Mouse (Mus musculus) ES-E14 (cell line): ENCODE measurements at regions not wholly inside any gene's neighbourhood (a gene's known extent, or its start where the extent isn't known, plus 50 kb on each side); places are given as distances from the start of the nearest gene placed in this dataset.

Experiments used
- DNase-seq: peaks from one replicate; pipeline ENCODE4 v3.0.0-alpha.2; 2013; ENCODE audit warnings: low read depth, low spot score
- H3K27ac ChIP-seq: 2 replicates; pipeline ENCODE4 v1.5.1; 2012; ENCODE audit warnings: low read depth, mild to moderate bottlenecking, low read length, moderate library complexity, mixed read lengths; ENCODE audit not compliant: poor library complexity, insufficient read depth, severe bottlenecking
- H3K36me3 ChIP-seq: 2 replicates; pipeline ENCODE4 v1.6.1; 2012; ENCODE audit warnings: mild to moderate bottlenecking, low read length, moderate library complexity, mixed read lengths; ENCODE audit not compliant: control insufficient read depth, poor library complexity, insufficient read depth, severe bottlenecking
- H3K4me1 ChIP-seq, 2 experiments: fragments of 150-350 bp in 1 of 2; sonication (generic) in 1 of 2; 2 replicates each; pipeline ENCODE4 v1.6.1; 2012; ENCODE audit warnings: low read length in 2 of 2, mild to moderate bottlenecking in 1 of 2, mixed read lengths in 1 of 2; ENCODE audit not compliant: control insufficient read depth in 2 of 2, insufficient read depth in 2 of 2, poor library complexity in 1 of 2
- H3K4me3 ChIP-seq, 2 experiments: fragments of 150-350 bp in 1 of 2; sonication (generic) in 1 of 2; 2 replicates each; pipeline ENCODE4 v1.5.1; 2012; ENCODE audit warnings: low read length in 2 of 2, low read depth in 1 of 2, mild to moderate bottlenecking in 1 of 2, mixed read lengths in 1 of 2; ENCODE audit not compliant: insufficient read depth in 1 of 2, poor library complexity in 1 of 2, severe bottlenecking in 1 of 2
- H3K9ac ChIP-seq: 2 replicates; pipeline ENCODE4 v1.6.1; 2012; ENCODE audit warnings: low read depth, mild to moderate bottlenecking, low read length, mixed read lengths; ENCODE audit not compliant: poor library complexity, insufficient read depth, severe bottlenecking
- H3K9me3 ChIP-seq: fragments of 150-350 bp; sonication (generic); 2 replicates; pipeline ENCODE4 v1.6.1; 2012; ENCODE audit warnings: low read depth, mild to moderate bottlenecking, low read length; ENCODE audit not compliant: control insufficient read depth, insufficient read depth
- CHD2 ChIP-seq: IDR thresholded peaks from 2 replicates; pipeline ENCODE4 v1.6.1; 2014; ENCODE audit warnings: mild to moderate bottlenecking, low read depth, low read length, inconsistent platforms
- HCFC1 ChIP-seq: IDR thresholded peaks from 2 replicates; pipeline ENCODE4 v1.6.1; 2012; ENCODE audit warnings: low read length, inconsistent platforms, borderline replicate concordance; ENCODE audit not compliant: insufficient read depth
- MAFK ChIP-seq: IDR thresholded peaks from 2 replicates; pipeline ENCODE4 v1.6.1; 2014; ENCODE audit warnings: mild to moderate bottlenecking, low read depth, low read length, inconsistent platforms; ENCODE audit not compliant: insufficient read depth
- ZC3H11A ChIP-seq: IDR thresholded peaks from 2 replicates; pipeline ENCODE4 v1.6.1; 2012; ENCODE audit warnings: low read depth, mild to moderate bottlenecking, inconsistent platforms, low read length, borderline replicate concordance
- ZNF384 ChIP-seq: IDR thresholded peaks from 2 replicates; pipeline ENCODE4 v1.6.1; 2012; ENCODE audit warnings: low read depth, low read length, inconsistent platforms
- in situ Hi-C, 2 experiments: fragments of 600-800 bp; cut with MboI; formaldehyde crosslinking; loops; one replicate each; pipeline ENCODE4 v1.15.1; 2025; ENCODE audit warnings: low sequenced_read_pairs in 2 of 2, inconsistent platforms in 1 of 2; ENCODE audit not compliant: unreplicated experiment in 2 of 2

- H3K4me1 ChIP-seq: no peaks in the 10 kb centered on the region
- no peak for DNase-seq
- no peaks in the 10 kb centered on the region for H3K36me3 ChIP-seq
- TF ChIP-seq HCFC1 (no peak), CHD2 (no peak), MAFK (no peak), ZNF384 (no peak), ZC3H11A (no peak)
- H3K27ac ChIP-seq: no peak overlapping the region
- no peaks in the 10 kb centered on the region for H3K9me3 ChIP-seq
- H3K9ac ChIP-seq: no peak overlapping the region
- no peak overlapping the region for H3K4me3 ChIP-seq
- in situ Hi-C loops: no loop called here
Observed at GRCm38 (mm10) chr7:111366951-111367653, 284.3 kb upstream of the Eif4g2 start.

DNA sequence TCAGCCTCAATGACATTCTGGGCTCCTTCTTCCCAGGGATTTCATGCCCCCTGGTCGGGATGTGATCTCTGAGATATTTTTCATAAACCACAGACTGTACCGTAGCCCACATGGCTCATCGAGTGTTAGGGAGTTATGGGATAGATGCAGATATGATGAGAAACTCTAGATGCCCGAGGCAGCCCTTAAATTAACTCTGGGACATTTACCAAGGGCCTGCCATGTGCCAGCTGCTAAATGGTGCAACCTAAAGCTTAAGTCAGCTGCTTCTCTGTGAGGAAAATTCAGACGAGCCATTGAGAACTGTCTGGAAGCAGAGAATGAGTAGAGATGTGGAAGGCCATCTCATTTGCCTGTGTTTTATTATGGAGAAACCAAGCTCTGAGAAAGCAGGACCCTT, 282.6 kb upstream of the Eif4g2 start:
- no peak for DNase-seq
- no peaks in the 10 kb centered on the region for H3K9me3 ChIP-seq
- H3K9ac ChIP-seq: no peak overlapping the region
- in situ Hi-C loops: no loop called here
- no peak overlapping the region for H3K27ac ChIP-seq
- no peaks in the 10 kb centered on the region for H3K36me3 ChIP-seq
- H3K4me1 ChIP-seq: no peaks in the 10 kb centered on the region
- no peak for TF ChIP-seq ZC3H11A
- no peak for TF ChIP-seq MAFK
- TF ChIP-seq ZNF384: no peak
- no peak for TF ChIP-seq HCFC1
- TF ChIP-seq CHD2: no peak
- H3K4me3 ChIP-seq: no peak overlapping the region

GRCm38 (mm10) chr7:111363206-111363605, 280.4 kb upstream of the Eif4g2 start:
- no peaks in the 10 kb centered on the region for H3K4me1 ChIP-seq
- no peaks in the 10 kb centered on the region for H3K36me3 ChIP-seq
- DNase-seq: no peak
- H3K9me3 ChIP-seq: no peaks in the 10 kb centered on the region
- in situ Hi-C loops: no loop called here
- H3K27ac ChIP-seq: no peak overlapping the region
- H3K4me3 ChIP-seq: no peak overlapping the region
- TF ChIP-seq CHD2: no peak
- TF ChIP-seq ZNF384: no peak
- no peak for TF ChIP-seq ZC3H11A
- TF ChIP-seq HCFC1: no peak
- no peak for TF ChIP-seq MAFK
- no peak overlapping the region for H3K9ac ChIP-seq

DNA sequence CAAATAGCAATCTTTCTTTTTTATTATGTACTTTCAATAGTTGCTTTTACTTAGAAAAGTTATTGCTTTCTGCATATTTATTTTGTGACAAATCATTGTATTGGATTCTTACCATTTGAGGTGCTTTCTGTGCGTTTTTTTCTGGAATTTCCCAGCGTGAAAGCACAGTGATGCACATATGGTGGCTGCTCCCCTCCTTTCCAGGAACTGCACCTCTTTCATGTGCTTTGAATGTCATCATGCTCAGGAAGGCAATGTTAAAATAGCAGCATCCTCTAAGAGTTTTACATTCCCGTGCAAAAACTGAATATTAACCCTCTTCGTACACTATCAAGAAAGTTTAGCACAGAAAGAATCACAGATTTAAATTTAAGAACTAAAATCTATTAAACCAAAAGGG, 279.8 kb upstream of the Eif4g2 start:
- TF ChIP-seq ZC3H11A: no peak
- Histone ChIP-seq H3K4me1 (no peaks in the 10 kb centered on the region), H3K9me3 (no peaks in the 10 kb centered on the region), H3K36me3 (no peaks in the 10 kb centered on the region), H3K4me3 (no peak overlapping the region), H3K27ac (no peak overlapping the region), H3K9ac (no peak overlapping the region)
- DNase-seq: no peak
- in situ Hi-C loops: no loop called here

GRCm38 (mm10) chr7:111355088-111355656, 272.3 kb upstream of the Eif4g2 start:
- DNase-seq: no peak
- Histone ChIP-seq H3K4me3 (no peak overlapping the region), H3K36me3 (no peaks in the 10 kb centered on the region), H3K27ac (no peak overlapping the region), H3K4me1 (no peaks in the 10 kb centered on the region), H3K9me3 (no peaks in the 10 kb centered on the region), H3K9ac (no peak overlapping the region)
- in situ Hi-C loops: no loop called here
- no peak for TF ChIP-seq CHD2
- TF ChIP-seq HCFC1: no peak
- no peak for TF ChIP-seq ZNF384
- TF ChIP-seq ZC3H11A: no peak
- no peak for TF ChIP-seq MAFK
